Mouse (Mus musculus): ENCODE data around the gene Esr1.

DNA sequence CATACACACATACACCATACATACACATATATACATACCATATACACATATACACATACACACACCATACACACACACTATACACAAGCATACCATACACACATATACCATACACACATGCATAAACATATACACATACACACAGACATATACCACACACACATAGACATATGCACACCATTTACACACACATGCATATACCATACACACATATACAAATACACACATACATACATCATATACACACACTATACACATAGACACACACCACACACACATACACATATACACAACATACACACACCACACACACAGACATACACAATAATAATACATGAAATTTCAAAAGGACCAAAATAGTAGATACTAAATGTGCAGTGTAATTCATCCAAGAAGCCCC is 400.6 kb downstream of the Esr1 start:
- TF ChIP-seq FOSL1 (IDR thresholded peaks at IDR 0.05; ENCODE audit: insufficient read depth, low read length, poor library complexity, severe bottlenecking) (no peak), CTCF (IDR thresholded peaks at IDR 0.05; ENCODE audit: control insufficient read depth, insufficient read depth, insufficient read length) (no peak), CEBPB (IDR thresholded peaks at IDR 0.05; ENCODE audit: low read depth) (no peak), USF1 (IDR thresholded peaks at IDR 0.05; ENCODE audit: low read depth) (no peak), MAX (IDR thresholded peaks at IDR 0.05) (no peak), MYOD1 (IDR thresholded peaks at IDR 0.05; ENCODE audit: control insufficient read depth, insufficient read length, low read depth) (no peak), MYOG (IDR thresholded peaks at IDR 0.05; ENCODE audit: control insufficient read depth, extremely low read depth, insufficient read length) (no peak)
